Mouse (Mus musculus): ENCODE results near the gene Nedd1. TPM values are rescaled to one million over a fixed set of nuclear protein-coding genes. Genes with fewer than 3 reads are reported as not detected.

Gene Nedd1
- polyA plus RNA-seq (2015; fragmentation: Nextera tagmentation; extraction: Ambion mirVana), result 18.9 and 26.0 TPM in 2 replicates

GRCm38 (mm10) chr10:92721771-92722619 is at the start of gene Nedd1:
TSS of gene Nedd1 (minus strand) at chr10:92722420.

